ENCODE assay signal across 10 mouse cellular contexts in the genomic region with DNA sequence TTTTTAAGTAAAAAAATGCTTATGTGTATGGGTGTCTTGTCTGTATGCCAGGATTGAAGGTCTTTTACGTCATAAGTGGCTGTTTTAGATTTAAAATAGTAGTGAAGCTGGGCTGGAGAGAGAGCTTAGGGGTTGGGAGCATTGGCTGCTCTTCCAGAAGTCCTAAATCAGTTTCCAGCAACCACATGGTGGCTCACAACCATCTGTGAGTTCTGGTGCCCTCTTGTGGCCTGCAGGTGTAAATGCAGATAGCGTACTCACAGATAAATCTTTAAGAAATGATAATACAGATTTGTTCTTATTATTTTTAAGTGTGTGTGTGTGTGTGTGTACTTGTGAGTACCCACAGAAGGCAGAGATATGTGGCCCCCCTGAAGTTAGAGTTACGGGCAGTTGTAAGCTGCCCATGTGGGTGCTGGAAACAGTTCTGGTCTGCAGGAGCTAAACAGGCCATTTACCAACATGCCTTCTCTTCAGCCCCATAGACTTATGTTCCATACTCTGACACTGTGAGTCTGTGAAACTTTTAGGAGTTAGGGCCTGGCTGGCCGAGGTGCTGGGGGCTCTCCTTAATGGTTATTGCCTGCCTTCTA. TPM values are rescaled to one million over a fixed set of nuclear protein-coding genes. Genes with fewer than 3 reads are reported as not detected.
DNase-seq lines count a peak whose midpoint lies in the region; ATAC-seq and TF ChIP-seq lines count a peak whose summit lies in the region.
"Had no signal": no experiment of that assay in that cellular context is flagged by ENCODE, and none has a peak within 500 bp of the region (broad histone marks: within the 10 kb centered on the region; RNA-seq: fewer than 3 reads in every experiment).

No protein-coding gene starts in this region.

- peak; percentile 60; the same call in 1 of the 2 replicates for ATAC-seq in hindbrain, embryonic 16.5 days
- ATAC-seq in midbrain, embryonic 12.5 days (ENCODE audit: low FRiP score, low read depth), result peak; percentile 38; the same call in 1 of the 2 replicates

- DNase-seq in left cerebral cortex, adult 2 months (ENCODE audit: extremely low spot score in 1 of 2, low spot score in 2 of 2), result peak in 1 of 2 experiments; percentile 43
- DNase-seq in left cerebral cortex, adult 11 months (ENCODE audit: low spot score), result no peak
- peak; percentile 85 for DNase-seq in brain, adult 2 months (ENCODE audit: low read depth, low spot score)
- DNase-seq in left cerebral cortex, postnatal 36 days (ENCODE audit: low spot score in 2 of 2), result peak; percentile 26 to 31
- DNase-seq in spleen, adult 2 months (ENCODE audit: low read depth in 1 of 2, low spot score in 2 of 2), result peak; percentile 37 to 52

- no peaks in the 10 kb centered on the region for H3K4me1 ChIP-seq in embryonic fibroblast, embryonic 13.5 days (ENCODE audit: control insufficient read depth, insufficient read depth, low read length)
- no peaks in the 10 kb centered on the region for H3K4me1 ChIP-seq in hindbrain, embryonic 16.5 days (ENCODE audit: control insufficient read depth, insufficient read depth, low read depth, low read length)
- H3K4me1 ChIP-seq in midbrain, embryonic 12.5 days, result no peaks in the 10 kb centered on the region
- no peaks in the 10 kb centered on the region for H3K4me1 ChIP-seq in spleen, adult 2 months (ENCODE audit: control insufficient read depth, insufficient read depth, insufficient read length)
- H3K4me1 ChIP-seq: embryonic facial prominence, embryonic 12.5 days had no signal

- H3K27me3 ChIP-seq in hindbrain, embryonic 16.5 days (replicated peaks; ENCODE audit: control insufficient read depth, insufficient read depth, low read length), result no peaks in the 10 kb centered on the region
- no peaks in the 10 kb centered on the region for H3K27me3 ChIP-seq in midbrain, embryonic 12.5 days
- no peaks in the 10 kb centered on the region for H3K27me3 ChIP-seq in spleen, adult 2 months (ENCODE audit: control insufficient read depth, insufficient read depth, low read length)
- H3K27me3 ChIP-seq: embryonic facial prominence, embryonic 12.5 days had no signal

- no peak overlapping the region for H3K9ac ChIP-seq in hindbrain, embryonic 16.5 days (ENCODE audit: low read depth, low read length)
- H3K9ac ChIP-seq in midbrain, embryonic 12.5 days (replicated peaks), result no peak overlapping the region
- H3K9ac ChIP-seq: embryonic facial prominence, embryonic 12.5 days had no signal

- no peak overlapping the region for H3K27ac ChIP-seq in left cerebral cortex, adult 2 months
- no peak overlapping the region for H3K27ac ChIP-seq in embryonic fibroblast, embryonic 13.5 days (ENCODE audit: insufficient read depth, low read length)
- H3K27ac ChIP-seq in hindbrain, embryonic 16.5 days (ENCODE audit: low read depth, low read length), result no peak overlapping the region
- no peak overlapping the region for H3K27ac ChIP-seq in midbrain, embryonic 12.5 days (replicated peaks)
- H3K27ac ChIP-seq in spleen, adult 2 months (ENCODE audit: insufficient read depth, low read length), result no peak overlapping the region
- H3K27ac ChIP-seq: embryonic facial prominence, embryonic 12.5 days; macrophage had no signal

- TF ChIP-seq POLR2A in embryonic fibroblast, embryonic 13.5 days (IDR thresholded peaks at IDR 0.05; ENCODE audit: low read depth, low read length), result no peak
- no peak for TF ChIP-seq POLR2A in spleen, adult 2 months (IDR thresholded peaks at IDR 0.05; ENCODE audit: low read depth, low read length)

- no peaks in the 10 kb centered on the region; the same call in 1 of the 2 replicates for H3K36me3 ChIP-seq in hindbrain, embryonic 16.5 days (ENCODE audit: control insufficient read depth, insufficient read depth, low read length)
- peaks cover 14% of the 10 kb centered on the region for H3K36me3 ChIP-seq in midbrain, embryonic 12.5 days
- peaks cover 5% of the 10 kb centered on the region; the same call in 1 of the 2 replicates for H3K36me3 ChIP-seq in spleen, adult 2 months (ENCODE audit: control insufficient read depth, insufficient read depth, low read length)

- H3K4me2 ChIP-seq in hindbrain, embryonic 16.5 days (ENCODE audit: low read length), result no peak overlapping the region
- no peak overlapping the region for H3K4me2 ChIP-seq in midbrain, embryonic 12.5 days (replicated peaks)
- H3K4me2 ChIP-seq: embryonic facial prominence, embryonic 12.5 days had no signal

- H3K9me3 ChIP-seq in hindbrain, embryonic 16.5 days (ENCODE audit: control insufficient read depth, low read length), result no peaks in the 10 kb centered on the region
- no peaks in the 10 kb centered on the region for H3K9me3 ChIP-seq in midbrain, embryonic 12.5 days
- H3K9me3 ChIP-seq: embryonic facial prominence, embryonic 12.5 days had no signal

- 51% methylated on average over 4 of the region's 4 CpGs for WGBS in hindbrain, embryonic 16.5 days
- WGBS in midbrain, embryonic 12.5 days, result 53% methylated on average over 4 of the region's 4 CpGs
- 29% methylated on average over 4 of the region's 4 CpGs for WGBS in spleen, adult 2 months

- H3K4me3 ChIP-seq in left cerebral cortex, adult 2 months, result no peak overlapping the region
- no peak overlapping the region for H3K4me3 ChIP-seq in embryonic fibroblast, embryonic 13.5 days (ENCODE audit: insufficient read depth, low read length)
- H3K4me3 ChIP-seq in hindbrain, embryonic 16.5 days (ENCODE audit: low read length), result no peak overlapping the region
- H3K4me3 ChIP-seq in midbrain, embryonic 12.5 days, result no peak overlapping the region
- no peak overlapping the region for H3K4me3 ChIP-seq in spleen, adult 2 months (ENCODE audit: extremely low read depth, insufficient read depth, insufficient read length)
- H3K4me3 ChIP-seq: embryonic facial prominence, embryonic 12.5 days had no signal

- TF ChIP-seq CTCF in left cerebral cortex, adult 2 months (IDR thresholded peaks at IDR 0.05), result peak; percentile 84
- peak; percentile 67; the same call in 1 of the 2 replicates for TF ChIP-seq CTCF in embryonic fibroblast, embryonic 13.5 days (IDR thresholded peaks at IDR 0.05; ENCODE audit: borderline replicate concordance, insufficient read depth, low read length)
- peak; percentile 55; the same call in 1 of the 2 replicates for TF ChIP-seq CTCF in spleen, adult 2 months (IDR thresholded peaks at IDR 0.05; ENCODE audit: extremely low read depth, insufficient read depth, insufficient read length, insufficient replicate concordance)

- intact Hi-C loops in left cerebral cortex, adult 2 months (cut with DNase I), result no loop called here
- intact Hi-C loops in left cerebral cortex, postnatal 36 days (cut with DNase I), result loop anchor here (10.0 kb wide), 2 partner anchors 555 to 1315 kb away; partner anchors contain the start of genes Bdp1, Mrps27, Ptcd2 and Serf1

RNA-seq across cellular contexts. Expression of gene Taf9, which starts 8.6 kb away (rescaled TPM):
- total RNA-seq in left cerebral cortex, adult 2 months (2021), result 10 to 100 TPM; 23.9 to 34.0 TPM
- polyA plus RNA-seq in embryonic fibroblast, embryonic 13.5 days (2011; ENCODE audit: insufficient read length, low read depth, missing spikeins), result 3.9 and 6.2 TPM in 2 replicates
- polyA plus RNA-seq in hindbrain, embryonic 16.5 days (2015; fragmentation: Nextera tagmentation; extraction: Ambion mirVana), result 24.9 and 27.8 TPM in 2 replicates
- 10 to 100 TPM; 26.8 to 35.9 TPM for total RNA-seq in left cerebral cortex, postnatal 36 days (2021)
- 17.8 and 22.1 TPM in 2 replicates for polyA plus RNA-seq in midbrain, embryonic 12.5 days (2016; fragmentation: Nextera tagmentation; extraction: Ambion mirVana)
- 2.3 and 2.9 TPM in 2 replicates for polyA plus RNA-seq in spleen, adult 2 months (2012; rRNA removed)

RNA-seq across cellular contexts. Expression of gene Rad17, which starts 9.1 kb away (rescaled TPM):
- total RNA-seq in left cerebral cortex, adult 2 months (2021), result 10 to 100 TPM; 14.1 to 14.6 TPM
- polyA plus RNA-seq in embryonic fibroblast, embryonic 13.5 days (2011; ENCODE audit: insufficient read length, low read depth, missing spikeins), result 21.9 and 22.0 TPM in 2 replicates
- polyA plus RNA-seq in hindbrain, embryonic 16.5 days (2015; fragmentation: Nextera tagmentation; extraction: Ambion mirVana), result 15.3 and 16.6 TPM in 2 replicates
- 10 to 100 TPM; 12.7 to 15.0 TPM for total RNA-seq in left cerebral cortex, postnatal 36 days (2021)
- 22.5 and 23.7 TPM in 2 replicates for polyA plus RNA-seq in midbrain, embryonic 12.5 days (2016; fragmentation: Nextera tagmentation; extraction: Ambion mirVana)
- 2.7 and 2.8 TPM in 2 replicates for polyA plus RNA-seq in spleen, adult 2 months (2012; rRNA removed)

RNA-seq across cellular contexts. Expression of gene Ak6, which starts 9.2 kb away (rescaled TPM):
- 10 to 100 TPM; 66.9 to 86.2 TPM for total RNA-seq in left cerebral cortex, adult 2 months (2021)
- polyA plus RNA-seq in embryonic fibroblast, embryonic 13.5 days (2011; ENCODE audit: insufficient read length, low read depth, missing spikeins), result 209 and 222 TPM in 2 replicates
- polyA plus RNA-seq in hindbrain, embryonic 16.5 days (2015; fragmentation: Nextera tagmentation; extraction: Ambion mirVana), result 292 and 316 TPM in 2 replicates
- 10 to 100 TPM; 77.2 to 87.9 TPM for total RNA-seq in left cerebral cortex, postnatal 36 days (2021)
- polyA plus RNA-seq in midbrain, embryonic 12.5 days (2016; fragmentation: Nextera tagmentation; extraction: Ambion mirVana), result 292 and 301 TPM in 2 replicates
- 15.5 and 19.3 TPM in 2 replicates for polyA plus RNA-seq in spleen, adult 2 months (2012; rRNA removed)

RNA-seq across cellular contexts. Expression of gene Ccdc125, which starts 9.6 kb away (rescaled TPM):
- total RNA-seq in left cerebral cortex, adult 2 months (2021), result under 1 TPM in 1 of 2 experiments, not detected in 1; 0.59 TPM
- polyA plus RNA-seq in embryonic fibroblast, embryonic 13.5 days (2011; ENCODE audit: insufficient read length, low read depth, missing spikeins), result 1.4 and 2.3 TPM in 2 replicates
- polyA plus RNA-seq in hindbrain, embryonic 16.5 days (2015; fragmentation: Nextera tagmentation; extraction: Ambion mirVana), result 1.2 and 1.4 TPM in 2 replicates
- total RNA-seq in left cerebral cortex, postnatal 36 days (2021), result under 1 TPM; 0.16 to 0.17 TPM
- polyA plus RNA-seq in midbrain, embryonic 12.5 days (2016; fragmentation: Nextera tagmentation; extraction: Ambion mirVana), result 2.5 and 3.1 TPM in 2 replicates
- polyA plus RNA-seq in spleen, adult 2 months (2012; rRNA removed), result 2.7 and 2.9 TPM in 2 replicates

RNA-seq across cellular contexts. Expression of gene Marveld2, which starts 43.2 kb away (rescaled TPM):
- total RNA-seq in left cerebral cortex, adult 2 months (2021), result 1 to 10 TPM; 1.6 to 1.9 TPM
- polyA plus RNA-seq in embryonic fibroblast, embryonic 13.5 days (2011; ENCODE audit: insufficient read length, low read depth, missing spikeins), result 0.17 TPM in 1 of 2 replicates, not detected in the other
- polyA plus RNA-seq in hindbrain, embryonic 16.5 days (2015; fragmentation: Nextera tagmentation; extraction: Ambion mirVana), result 3.2 TPM in 2 replicates
- 1 to 10 TPM; 1.2 to 2.4 TPM for total RNA-seq in left cerebral cortex, postnatal 36 days (2021)
- 1.9 and 2.0 TPM in 2 replicates for polyA plus RNA-seq in midbrain, embryonic 12.5 days (2016; fragmentation: Nextera tagmentation; extraction: Ambion mirVana)
- 4.5 and 5.3 TPM in 2 replicates for polyA plus RNA-seq in spleen, adult 2 months (2012; rRNA removed)

Comparison
In these comparisons a context has a peak if more than half of its experiments do, and no peak if none do; other contexts are left out.
1. RNA of gene Ak6, which starts 9.2 kb away (polyA plus RNA-seq): 292 to 316 TPM in hindbrain, embryonic 16.5 days, 292 to 301 TPM in midbrain, embryonic 12.5 days and 209 to 222 TPM in embryonic fibroblast, embryonic 13.5 days; 15.5 to 19.3 TPM in spleen, adult 2 months; every median in the first group is over 10 times any median in the second.
2. Peak in every context shown above with its lines, with median percentiles within 50 percentile points of each other: CTCF ChIP-seq.